Mouse (Mus musculus) A20 (cell line): ENCODE measurements around the gene Mtor.

Experiments
- DNase-seq: peaks from one replicate; pipeline ENCODE4 v3.0.0-alpha.2; 2011; ENCODE audit warnings: low read depth, low spot score

Gene Mtor

GRCm38 (mm10) chr4:148531341-148531740 lies 82.9 kb downstream of the Mtor start:
- DNase-seq, result no peak

- no peak for DNase-seq
Observed at GRCm38 (mm10) chr4:148532516-148532915, 84.1 kb downstream of the Mtor start.

GRCm38 (mm10) chr4:148533613-148534328 lies 85.4 kb downstream of the Mtor start:
- DNase-seq, result no peak

GRCm38 (mm10) chr4:148535876-148536275 lies 87.5 kb downstream of the Mtor start:
- no peak for DNase-seq

- no peak for DNase-seq
Observed at GRCm38 (mm10) chr4:148549106-148549505, 100.7 kb downstream of the Mtor start.

GRCm38 (mm10) chr4:148557766-148558165 lies 109.4 kb downstream of the Mtor start:
- DNase-seq, result no peak

- DNase-seq, result peak; percentile 91
Observed at GRCm38 (mm10) chr4:148558297-148559000, 110.0 kb downstream of the Mtor start, which contains the start of gene Exosc10. Gene Exosc10 (plus strand): TSS chr4:148558429.

- DNase-seq, result no peak
Observed at GRCm38 (mm10) chr4:148562676-148563075, 114.3 kb downstream of the Mtor start.

- DNase-seq, result no peak
Observed at GRCm38 (mm10) chr4:148563595-148563994, 115.2 kb downstream of the Mtor start.

- DNase-seq, result no peak
Observed at GRCm38 (mm10) chr4:148570138-148570537, 121.7 kb downstream of the Mtor start.

- DNase-seq, result no peak
Observed at GRCm38 (mm10) chr4:148570693-148571295, 122.4 kb downstream of the Mtor start.

- no peak for DNase-seq
Observed at GRCm38 (mm10) chr4:148573222-148573621, 124.8 kb downstream of the Mtor start.

- DNase-seq, result no peak
Observed at GRCm38 (mm10) chr4:148580765-148581164, 132.4 kb downstream of the Mtor start.

GRCm38 (mm10) chr4:148581422-148581821 lies 133.0 kb downstream of the Mtor start:
- no peak for DNase-seq

GRCm38 (mm10) chr4:148583257-148583656 lies 134.8 kb downstream of the Mtor start:
- no peak for DNase-seq

- DNase-seq, result no peak
Observed at GRCm38 (mm10) chr4:148586648-148587047, 138.2 kb downstream of the Mtor start.

GRCm38 (mm10) chr4:148588793-148589192 lies 140.4 kb downstream of the Mtor start:
- DNase-seq, result no peak

GRCm38 (mm10) chr4:148589565-148589964 lies 141.2 kb downstream of the Mtor start:
- DNase-seq, result no peak

GRCm38 (mm10) chr4:148590421-148591170 lies 142.2 kb downstream of the Mtor start:
- no peak for DNase-seq

- DNase-seq, result peak; percentile 97
Observed at GRCm38 (mm10) chr4:148591171-148591630, 142.8 kb downstream of the Mtor start, which contains the start of gene Srm. Gene Srm (plus strand): TSS chr4:148591503.

GRCm38 (mm10) chr4:148591637-148592380 lies 143.4 kb downstream of the Mtor start:
- DNase-seq, result no peak
